Mouse (Mus musculus) bone marrow, adult 2 months (tissue): ENCODE measurements around the gene D930048N14Rik.
"Not testable (repeated sequence)": the region's sequence is repeated elsewhere in the genome, so short reads cannot be mapped to it uniquely, and the experiment has no call there.

Source experiments
- CTCF ChIP-seq: fragments of 200-500 bp; IDR thresholded peaks from 2 replicates; pipeline ENCODE4 v1.5.1; 2011; ENCODE audit warnings: low read length, control low read depth; ENCODE audit not compliant: control insufficient read depth, insufficient read depth
- POLR2A ChIP-seq: fragments of 200-500 bp; IDR thresholded peaks from 2 replicates; pipeline ENCODE4 v1.6.1; 2011; ENCODE audit warnings: low read depth, mild to moderate bottlenecking, control low read depth, low read length, borderline replicate concordance; ENCODE audit not compliant: control insufficient read depth

DNA sequence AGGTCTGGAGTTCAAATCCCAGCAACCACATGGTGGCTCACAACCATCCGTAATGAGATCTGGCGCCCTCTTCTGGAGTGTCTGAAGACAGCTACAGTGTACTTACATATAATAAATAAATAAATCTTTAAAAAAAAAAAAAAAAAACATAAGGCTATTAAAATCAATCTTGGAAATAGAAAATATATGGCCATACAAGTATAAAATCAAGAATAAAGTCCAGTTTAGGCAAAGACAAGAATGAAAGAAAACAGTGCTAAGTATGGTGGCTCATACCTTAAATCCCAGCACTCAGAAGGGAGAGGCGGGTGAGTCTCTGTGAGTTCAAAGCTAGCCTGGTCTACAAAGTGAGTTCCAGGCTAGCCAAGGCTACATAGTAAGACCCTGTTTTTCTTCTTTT, 39.8 kb downstream of the D930048N14Rik start:
- TF ChIP-seq CTCF, POLR2A: not testable (repeated sequence)
